Mouse (Mus musculus) cortical plate, adult 2 months (tissue): ENCODE measurements around the gene Lhx5.

Source experiments
- CTCF ChIP-seq: fragments of 200-500 bp; IDR thresholded peaks from 2 replicates; pipeline ENCODE4 v1.5.1; 2011; ENCODE audit warnings: mild to moderate bottlenecking, control low read depth, low read length; ENCODE audit not compliant: insufficient read depth; ENCODE audit errors: extremely low read depth
- POLR2A ChIP-seq: fragments of 200-500 bp; IDR thresholded peaks from 2 replicates; pipeline ENCODE4 v1.6.1; 2011; ENCODE audit warnings: mild to moderate bottlenecking, low read length, control low read depth; ENCODE audit not compliant: insufficient read depth; ENCODE audit errors: extremely low read depth

GRCm38 (mm10) chr5:120435731-120436501 lies 4.4 kb downstream of the Lhx5 start:
- TF ChIP-seq CTCF = no peak
- TF ChIP-seq POLR2A = no peak
